Mouse (Mus musculus) pancreas, adult 10 weeks (tissue): ENCODE results near the gene Gm11939. TPM values are rescaled to one million over a fixed set of nuclear protein-coding genes. Genes with fewer than 3 reads are reported as not detected.

ENCODE experiments used
- polyA plus RNA-seq: library from polyadenylated mRNA; stranded (reverse); fragments of 350-450 nt; fragmentation: Illumina TruSeq; extraction: RNeasy Lipid Tissue Mini Kit (QIAGEN cat#74804); gene quantifications from one replicate; pipeline ENCODE4 v1.2.3, GENCODE M21; 2015; ENCODE audit warnings: low read depth, low replicate concordance; ENCODE audit not compliant: insufficient read depth

Gm11939 gene
- polyA plus RNA-seq: not detected

DNA sequence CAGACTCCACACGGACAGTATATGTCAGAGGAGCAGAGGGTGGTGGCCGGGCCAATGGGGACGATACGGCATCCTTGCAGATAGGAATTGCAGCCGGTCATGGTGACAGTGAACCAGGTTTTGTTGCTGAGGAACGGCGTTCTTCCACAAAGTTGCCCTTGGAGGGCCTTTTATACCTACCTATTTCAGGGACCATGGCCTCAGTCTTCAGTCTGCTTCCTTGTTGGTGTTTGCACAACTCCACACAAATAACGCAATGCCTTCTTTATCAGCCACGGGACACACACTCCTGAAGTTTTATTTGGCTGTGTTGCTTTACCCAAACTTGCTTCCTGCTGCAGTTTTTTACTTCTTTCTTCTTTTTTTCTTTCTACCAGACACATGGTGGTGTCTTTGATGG, at the start of gene Gm11939:
Gene Gm11939 (minus strand): TSS at position 101 of the 400 bp plus-strand sequence.

DNA sequence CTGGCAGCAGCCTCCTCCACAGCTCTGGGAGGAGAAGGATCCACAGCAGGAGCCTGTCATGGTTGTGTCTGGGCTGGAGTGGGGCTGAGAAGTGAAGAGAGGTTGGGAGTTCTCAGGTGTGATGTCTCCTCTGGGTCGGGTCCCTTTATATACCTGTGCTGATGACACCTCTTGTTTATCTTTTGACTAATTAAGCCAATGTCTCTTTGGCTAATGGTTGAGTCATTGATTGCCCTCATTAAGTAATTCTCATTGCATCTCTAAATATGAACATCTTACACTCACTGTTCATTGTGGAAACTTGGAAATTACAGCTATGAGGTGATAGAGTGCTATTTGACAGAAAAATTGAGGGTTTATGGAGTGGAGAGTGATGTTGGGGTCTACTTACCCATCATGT, 43.9 kb upstream of the Gm11939 start, which contains the start of gene Gm11938:
Gene Gm11938 (minus strand): TSS at position 101 of the 400 bp plus-strand sequence.

GRCm38 (mm10) chr11:99597742-99598141, 38.5 kb upstream of the Gm11939 start, which contains the start of gene Krtap9-3:
Gene Krtap9-3, minus strand, starts transcription at chr11:99598105.

GRCm38 (mm10) chr11:99590981-99591380, 31.7 kb upstream of the Gm11939 start, which contains the start of gene Krtap1-3:
Gene Krtap1-3, minus strand, starts transcription at chr11:99591339.

GRCm38 (mm10) chr11:99583245-99583704, 24.0 kb upstream of the Gm11939 start, which contains the start of gene Krtap1-4:
Gene Krtap1-4, minus strand, starts transcription at chr11:99583654.

GRCm38 (mm10) chr11:99580636-99581035, 21.4 kb upstream of the Gm11939 start, which contains the start of gene Krtap1-5:
Gene Krtap1-5, minus strand, starts transcription at chr11:99581016.

DNA sequence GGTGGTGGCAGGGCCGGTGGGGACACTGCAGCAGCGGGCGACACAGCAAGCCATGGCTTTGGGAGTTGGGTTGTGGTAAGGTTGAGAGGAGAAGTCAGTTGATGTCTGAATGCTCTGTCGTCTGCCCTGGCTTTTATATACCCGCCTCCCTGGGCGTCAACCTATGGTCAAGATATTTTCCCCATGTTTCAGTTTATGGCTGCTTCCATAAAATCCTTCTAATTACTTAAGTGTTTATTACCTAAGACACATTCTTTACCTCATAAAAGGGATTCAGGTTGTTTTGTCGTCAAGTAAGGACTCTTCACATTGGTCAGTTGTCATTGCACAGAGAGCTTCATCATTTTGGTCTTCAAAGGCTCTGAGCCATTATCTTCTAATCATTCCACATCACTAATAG, 7.3 kb upstream of the Gm11939 start, which contains the start of gene Krtap3-1:
Gene Krtap3-1 (minus strand): TSS at position 101 of the 400 bp plus-strand sequence.

DNA sequence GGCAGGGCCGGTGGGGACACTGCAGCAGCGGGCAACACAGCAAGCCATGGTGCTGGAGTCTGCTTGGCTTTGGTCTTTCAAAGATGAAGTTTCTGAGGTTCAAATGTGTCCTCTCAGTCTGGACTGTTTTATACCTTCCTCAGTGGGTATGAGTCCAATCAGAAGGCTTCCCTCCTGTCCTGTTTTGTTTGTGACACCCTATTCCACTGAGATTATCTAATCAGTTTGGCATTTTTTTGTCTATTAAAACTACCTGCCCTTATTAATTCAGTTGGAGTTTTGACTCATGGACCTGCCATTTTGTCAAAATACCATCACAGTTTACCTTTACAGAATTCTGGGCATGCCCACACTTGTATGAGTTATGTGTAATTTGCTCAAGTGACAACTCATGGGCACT, 2.5 kb downstream of the Gm11939 start, which contains the start of gene Krtap3-2:
Gene Krtap3-2 (minus strand): TSS at position 101 of the 400 bp plus-strand sequence.

DNA sequence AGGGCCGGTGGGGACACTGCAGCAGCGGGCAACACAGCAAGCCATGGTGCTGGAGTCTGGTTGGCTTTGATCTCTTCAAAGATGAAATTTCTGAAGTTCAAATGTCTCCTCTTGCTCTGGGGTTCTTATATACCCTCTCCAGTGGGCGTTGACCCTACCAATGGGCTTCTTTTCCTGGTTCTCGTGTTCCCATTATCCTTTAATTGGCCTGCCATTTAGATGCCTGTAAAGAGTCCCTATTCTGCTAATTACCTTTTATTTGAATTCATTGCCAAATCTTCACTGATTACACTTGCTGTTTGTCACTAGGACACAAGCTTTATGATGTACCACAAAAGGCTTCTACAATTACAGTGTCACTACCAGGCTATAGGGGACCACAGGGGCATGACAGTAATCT, 8.5 kb downstream of the Gm11939 start, which contains the start of gene Krtap3-3:
Gene Krtap3-3 (minus strand): TSS at position 101 of the 400 bp plus-strand sequence.

GRCm38 (mm10) chr11:99521288-99521860, 37.9 kb downstream of the Gm11939 start, which contains the start of gene Krt39:
Gene Krt39, minus strand, starts transcription at chr11:99521338.

Other genes with a start within 250 kb of the Gm11939 start
- gene Krt25, start 236.5 kb downstream of the Gm11939 start, polyA plus RNA-seq: not detected
- gene Krt26, start 221.5 kb downstream of the Gm11939 start, polyA plus RNA-seq: not detected
- not detected for gene Krt27, start 208.4 kb downstream of the Gm11939 start, polyA plus RNA-seq
- gene Krt28, start 184.6 kb downstream of the Gm11939 start, polyA plus RNA-seq: not detected
- 3.7 TPM for gene Krt10, start 170.1 kb downstream of the Gm11939 start, polyA plus RNA-seq
- gene Krt12, start 137.2 kb downstream of the Gm11939 start, polyA plus RNA-seq: not detected
- not detected for gene Krt20, start 121.3 kb downstream of the Gm11939 start, polyA plus RNA-seq
- 2.0 TPM for gene Krt23, start 66.3 kb downstream of the Gm11939 start, polyA plus RNA-seq
- not detected for gene Krt39, start 38.1 kb downstream of the Gm11939 start, polyA plus RNA-seq
- not detected for gene Krt40, start 16.3 kb downstream of the Gm11939 start, polyA plus RNA-seq
- gene Krtap3-3, start 8.6 kb downstream of the Gm11939 start, polyA plus RNA-seq: not detected
- gene Krtap3-2, start 2.6 kb downstream of the Gm11939 start, polyA plus RNA-seq: not detected
- gene Krtap3-1, start 7.2 kb upstream of the Gm11939 start, polyA plus RNA-seq: not detected
- not detected for gene Krtap1-5, start 21.6 kb upstream of the Gm11939 start, polyA plus RNA-seq
- not detected for gene Krtap1-4, start 24.2 kb upstream of the Gm11939 start, polyA plus RNA-seq
- gene Krtap1-3, start 31.9 kb upstream of the Gm11939 start, polyA plus RNA-seq: not detected
- gene Krtap9-3, start 38.6 kb upstream of the Gm11939 start, polyA plus RNA-seq: not detected
- gene Gm11938, start 43.8 kb upstream of the Gm11939 start, polyA plus RNA-seq: not detected
- not detected for gene Gm11937, start 50.7 kb upstream of the Gm11939 start, polyA plus RNA-seq
- not detected for gene Krtap2-4, start 55.4 kb upstream of the Gm11939 start, polyA plus RNA-seq
- gene Gm11562, start 61.0 kb upstream of the Gm11939 start, polyA plus RNA-seq: not detected
- not detected for gene Krtap4-1, start 68.8 kb upstream of the Gm11939 start, polyA plus RNA-seq
- gene Krtap4-2, start 75.6 kb upstream of the Gm11939 start, polyA plus RNA-seq: not detected
- gene Krtap4-7, start 84.6 kb upstream of the Gm11939 start, polyA plus RNA-seq: not detected
- not detected for gene Gm11555, start 90.8 kb upstream of the Gm11939 start, polyA plus RNA-seq
- gene Gm11563, start 99.5 kb upstream of the Gm11939 start, polyA plus RNA-seq: not detected
- gene Krtap4-6, start 106.5 kb upstream of the Gm11939 start, polyA plus RNA-seq: not detected
- not detected for gene Gm14190, start 131.3 kb upstream of the Gm11939 start, polyA plus RNA-seq
- gene Gm14180, start 174.8 kb upstream of the Gm11939 start, polyA plus RNA-seq: not detected
- not detected for gene Gm11595, start 213.4 kb upstream of the Gm11939 start, polyA plus RNA-seq
- gene Krtap4-8, start 221.2 kb upstream of the Gm11939 start, polyA plus RNA-seq: not detected
- not detected for gene Krtap4-9, start 225.7 kb upstream of the Gm11939 start, polyA plus RNA-seq
- gene Gm11596, start 234.0 kb upstream of the Gm11939 start, polyA plus RNA-seq: not detected
- not detected for gene Gm11569, start 239.5 kb upstream of the Gm11939 start, polyA plus RNA-seq
- not detected for gene Gm11554, start 245.0 kb upstream of the Gm11939 start, polyA plus RNA-seq